Mouse (Mus musculus): ENCODE measurements around the gene Ppp2r5a.

DNA sequence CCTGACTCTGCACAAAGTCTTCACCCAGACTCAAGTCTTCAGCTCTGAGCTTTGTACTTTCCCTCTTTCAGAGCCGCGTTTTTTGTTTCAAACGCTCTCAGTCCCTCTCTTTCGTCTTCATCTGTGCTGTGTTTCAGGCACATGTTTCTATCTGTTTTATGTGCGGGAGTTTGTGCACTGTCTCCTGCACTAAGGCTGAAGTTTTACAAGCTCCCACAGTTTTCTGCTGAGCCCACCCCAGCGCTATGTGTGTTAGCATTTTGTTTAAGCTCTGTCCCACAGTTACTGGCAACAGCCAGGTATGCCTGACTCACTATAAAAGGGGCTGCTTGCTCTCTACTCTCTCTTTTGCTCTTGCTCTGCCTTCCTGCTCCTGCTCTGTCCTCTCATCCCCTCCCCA is 16.3 kb upstream of the Ppp2r5a start:
- no peak for TF ChIP-seq CTCF (IDR thresholded peaks at IDR 0.05; ENCODE audit: control insufficient read depth, insufficient read depth, insufficient replicate concordance, low read depth, low read length)
- TF ChIP-seq POLR2A (IDR thresholded peaks at IDR 0.05; ENCODE audit: control insufficient read depth, low read depth, low read length): no peak

All from testis, adult 2 months (tissue).